Mouse (Mus musculus): Measurements from ENCODE around the gene Srrm1.

- TF ChIP-seq POLR2A (IDR thresholded peaks at IDR 0.05; ENCODE audit: low read depth, low read length) (no peak), CTCF (conservative IDR thresholded peaks at IDR 0.05; ENCODE audit: insufficient read depth, insufficient read length, low read depth, low read length) (no peak)
Observed at GRCm38 (mm10) chr4:135314419-135314832, 38.7 kb downstream of the Srrm1 start.

All from kidney, adult 2 months (tissue).